Mouse (Mus musculus) C2C12 (cell line): ENCODE measurements around the gene Etv5.

Experiments used
- CEBPB ChIP-seq: IDR thresholded peaks from one replicate; pipeline ENCODE4 v1.6.1; 2011; ENCODE audit warnings: low read depth, mild to moderate bottlenecking, control low read depth, moderate library complexity
- CTCF ChIP-seq: IDR thresholded peaks from one replicate; pipeline ENCODE4 v1.5.1; 2011; ENCODE audit not compliant: control insufficient read depth, insufficient read depth, insufficient read length
- FOSL1 ChIP-seq: IDR thresholded peaks from one replicate; pipeline ENCODE4 v1.8.0; 2011; ENCODE audit warnings: mild to moderate bottlenecking, low read length; ENCODE audit not compliant: poor library complexity, insufficient read depth, severe bottlenecking
- MAX ChIP-seq: IDR thresholded peaks from one replicate; pipeline ENCODE4 v1.6.1; 2011; ENCODE audit warnings: mild to moderate bottlenecking, control low read depth
- MYOD1 ChIP-seq: IDR thresholded peaks from one replicate; pipeline ENCODE4 v1.6.1; 2011; ENCODE audit warnings: low read depth; ENCODE audit not compliant: control insufficient read depth, insufficient read length
- MYOG ChIP-seq: IDR thresholded peaks from one replicate; pipeline ENCODE4 v1.6.1; 2011; ENCODE audit not compliant: control insufficient read depth, insufficient read length; ENCODE audit errors: extremely low read depth
- USF1 ChIP-seq: IDR thresholded peaks from one replicate; pipeline ENCODE4 v1.6.1; 2011; ENCODE audit warnings: low read depth, mild to moderate bottlenecking, control low read depth, moderate library complexity

DNA sequence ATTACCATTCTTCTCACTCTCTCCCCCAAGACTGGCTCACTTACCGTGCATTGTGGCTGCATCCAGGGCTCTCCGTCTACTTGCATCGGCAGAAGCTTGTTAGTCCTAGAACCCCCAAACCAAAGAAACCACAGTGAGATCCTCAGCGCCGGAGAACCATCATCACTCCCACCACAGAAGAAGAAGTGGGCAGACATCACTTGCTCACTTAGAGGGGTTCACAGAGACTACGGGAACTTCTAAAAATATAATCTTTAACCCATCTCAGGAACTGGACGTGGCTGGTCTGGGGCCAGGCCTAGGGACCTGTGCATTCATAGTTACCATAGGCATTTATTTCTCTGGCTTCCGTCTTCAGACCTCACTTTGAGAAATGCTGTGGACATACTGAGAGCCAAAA lies 39.8 kb upstream of the Etv5 start:
- TF ChIP-seq CTCF (no peak), MYOD1 (no peak), MAX (no peak), MYOG (no peak), FOSL1 (no peak), CEBPB (no peak), USF1 (no peak)
